Mouse (Mus musculus) heart, postnatal 14 days (tissue): ENCODE measurements around the gene Eef1akmt1. TPM values are rescaled to one million over a fixed set of nuclear protein-coding genes. Genes with fewer than 3 reads are reported as not detected.

Experiments
- DNase-seq, 2 experiments: peaks; one replicate each; pipeline ENCODE4 v3.0.0; 2021 to 2022
- intact Hi-C: fragments of 180-260 bp; cut with DNase I; formaldehyde crosslinking; loops from one replicate; pipeline ENCODE4 v1.15.1; 2025
- total RNA-seq, 2 experiments: library from RNA; stranded (reverse); gene quantifications; 2 replicates each; pipeline ENCODE4 v1.2.3; 2021

The Eef1akmt1 gene
- total RNA-seq, 2 experiments from 2014 or later = 29.6 to 31.6 TPM

GRCm38 (mm10) chr14:57527122-57527521, 44.3 kb downstream of the Eef1akmt1 start:
- intact Hi-C loops = loop anchor here (10.0 kb wide), 1 partner anchor 152 kb away; no protein-coding TSS in a partner anchor
- no peak for DNase-seq

- no peak for DNase-seq
- intact Hi-C loops = loop anchor here (10.0 kb wide), 1 partner anchor 151 kb away; no protein-coding TSS in a partner anchor
These were observed 45.3 kb downstream of the Eef1akmt1 start for GRCm38 (mm10) chr14:57526050-57526623.

GRCm38 (mm10) chr14:57525388-57526049, 45.9 kb downstream of the Eef1akmt1 start:
- intact Hi-C loops = loop anchor here (10.0 kb wide), 1 partner anchor 151 kb away; no protein-coding TSS in a partner anchor
- DNase-seq = peak in 1 of 2 experiments; percentile 57

GRCm38 (mm10) chr14:57524671-57525387, 46.6 kb downstream of the Eef1akmt1 start, which contains the start of gene Il17d:
TSS of gene Il17d (plus strand) at chr14:57524777.
- intact Hi-C loops = loop anchor here (10.0 kb wide), 1 partner anchor 150 kb away; no protein-coding TSS in a partner anchor
- peak; percentile 61 to 62 for DNase-seq

GRCm38 (mm10) chr14:57523762-57524161, 47.6 kb downstream of the Eef1akmt1 start:
- DNase-seq = no peak
- intact Hi-C loops = loop anchor here (10.0 kb wide), 1 partner anchor 149 kb away; no protein-coding TSS in a partner anchor

GRCm38 (mm10) chr14:57517001-57517400, 54.4 kb downstream of the Eef1akmt1 start:
- DNase-seq = no peak
- intact Hi-C loops = no loop called here

GRCm38 (mm10) chr14:57515156-57515762, 56.2 kb downstream of the Eef1akmt1 start:
- intact Hi-C loops = no loop called here

GRCm38 (mm10) chr14:57509554-57509953, 61.9 kb downstream of the Eef1akmt1 start:
- DNase-seq = no peak
- intact Hi-C loops = no loop called here

More at GRCm38 (mm10) chr14:57515156-57515762, 56.2 kb downstream of the Eef1akmt1 start:
- DNase-seq = no peak

- no peak for DNase-seq
- intact Hi-C loops = no loop called here
These were observed 67.7 kb downstream of the Eef1akmt1 start for GRCm38 (mm10) chr14:57503729-57504128.

Other genes starting within 250 kb of the Eef1akmt1 start
- 1 to 10 TPM; 7.2 to 7.4 TPM for gene Cryl1, start 173.1 kb downstream of the Eef1akmt1 start, total RNA-seq
- 1 to 10 TPM; 4.2 to 5.2 TPM for gene Ift88, start 147.6 kb downstream of the Eef1akmt1 start, total RNA-seq
- gene Il17d, start 46.8 kb downstream of the Eef1akmt1 start, total RNA-seq = 1 to 10 TPM; 4.3 to 6.0 TPM
- gene Xpo4, start 93.8 kb upstream of the Eef1akmt1 start, total RNA-seq = 10 to 100 TPM; 11.6 to 12.8 TPM
- gene Gm49361, start 174.5 kb upstream of the Eef1akmt1 start, total RNA-seq = 1 to 10 TPM in 1 of 2 experiments, under 1 TPM in 1; 0.15 to 1.6 TPM
- gene Lats2, start 186.8 kb upstream of the Eef1akmt1 start, total RNA-seq = 10 to 100 TPM; 39.5 to 40.1 TPM
- 10 to 100 TPM; 61.1 to 70.6 TPM for gene Sap18, start 226.6 kb upstream of the Eef1akmt1 start, total RNA-seq